Mouse (Mus musculus) forebrain, embryonic 14.5 days (tissue): ENCODE data around the gene Fbxw21. TPM values are rescaled to one million over a fixed set of nuclear protein-coding genes. Genes with fewer than 3 reads are reported as not detected.

Source experiments
- ATAC-seq: fragments of 200-750 bp; cut with Nextera tagmentation; 2 replicates; pipeline ENCODE4 v1.8.0; 2017; ENCODE audit warnings: mild to moderate bottlenecking, moderate library complexity
- DNase-seq: peaks from one replicate; pipeline ENCODE4 v3.0.0-alpha.2; 2015; ENCODE audit warnings: low spot score
- H3K27ac ChIP-seq: fragments of 300-500 bp; sonication (generic); 2 replicates; pipeline ENCODE4 v1.5.1; 2014; ENCODE audit warnings: low read depth, mild to moderate bottlenecking, control low read depth, low read length, moderate library complexity
- H3K27me3 ChIP-seq: fragments of 300-500 bp; sonication (generic); replicated peaks from 2 replicates; pipeline ENCODE4 v1.6.1; 2014; ENCODE audit warnings: low read length, control low read depth, mixed read lengths; ENCODE audit not compliant: control insufficient read depth, insufficient read depth
- H3K36me3 ChIP-seq: fragments of 300-500 bp; sonication (generic); 2 replicates; pipeline ENCODE4 v1.6.1; 2014; ENCODE audit warnings: low read length, control low read depth; ENCODE audit not compliant: control insufficient read depth, insufficient read depth
- H3K4me1 ChIP-seq: fragments of 300-500 bp; sonication (generic); 2 replicates; pipeline ENCODE4 v1.6.1; 2014; ENCODE audit warnings: antibody characterized with exemption, low read length, control low read depth; ENCODE audit not compliant: control insufficient read depth, insufficient read depth
- H3K4me2 ChIP-seq: fragments of 300-500 bp; sonication (generic); 2 replicates; pipeline ENCODE4 v1.6.1; 2014; ENCODE audit warnings: mild to moderate bottlenecking, control low read depth, low read length
- H3K4me3 ChIP-seq: fragments of 300-500 bp; sonication (generic); 2 replicates; pipeline ENCODE4 v1.5.1; 2014; ENCODE audit warnings: low read depth, low read length, control low read depth
- H3K9ac ChIP-seq: fragments of 300-500 bp; sonication (generic); 2 replicates; pipeline ENCODE4 v1.6.1; 2014; ENCODE audit warnings: mild to moderate bottlenecking, low read length, control low read depth, moderate library complexity
- H3K9me3 ChIP-seq: fragments of 300-500 bp; sonication (generic); replicated peaks from 2 replicates; pipeline ENCODE4 v1.6.1; 2016; ENCODE audit warnings: low read length, control low read depth, mixed read lengths; ENCODE audit not compliant: control insufficient read depth
- WGBS: fragments of 180-500 bp; shearing (Covaris S2); extraction: QIAGEN DNeasy Blood & Tissue Kit; methylation state at CpG from one replicate; pipeline ENCODE4 v1.1.7; 2014; 5-methylcytosine and 5-hydroxymethylcytosine counted together
- polyA plus RNA-seq: library from polyadenylated mRNA; unstranded; fragments of >200 nt; fragmentation: Nextera tagmentation; extraction: Ambion mirVana; gene quantifications from 2 replicates; pipeline ENCODE4 v1.2.1, GENCODE M21; 2014

The Fbxw21 gene
- polyA plus RNA-seq, 1 experiment from 2014 or later: not detected

DNA sequence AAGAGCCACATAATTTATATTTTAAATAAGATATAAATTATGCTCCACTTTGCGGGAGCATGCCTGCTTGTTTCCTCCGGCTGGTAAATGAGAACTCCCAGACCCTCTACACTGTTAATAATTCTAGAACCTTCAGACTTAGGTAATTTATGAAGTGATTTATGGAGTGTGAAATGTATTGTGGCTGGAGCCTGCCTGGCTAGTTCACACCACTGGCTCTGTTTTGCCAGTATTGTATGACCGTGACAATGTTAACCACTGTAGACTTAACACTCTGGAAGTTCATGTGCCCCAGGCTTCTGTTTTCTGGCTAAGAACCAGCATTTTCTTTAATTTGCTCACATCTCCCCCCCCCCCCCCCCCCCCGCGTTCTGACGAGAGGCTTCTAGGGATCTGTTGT lies 54.5 kb downstream of the Fbxw21 start:
- Histone ChIP-seq H3K4me2 (no peak overlapping the region), H3K4me3 (no peak overlapping the region), H3K27me3 (no peaks in the 10 kb centered on the region), H3K9ac (no peak overlapping the region), H3K9me3 (no peaks in the 10 kb centered on the region), H3K36me3 (peaks cover 99% of the 10 kb centered on the region), H3K4me1 (no peaks in the 10 kb centered on the region), H3K27ac (no peak overlapping the region)
- ATAC-seq: no peak
- DNase-seq: no peak
- 73% methylated on average over 5 of the region's 6 CpGs for WGBS

DNA sequence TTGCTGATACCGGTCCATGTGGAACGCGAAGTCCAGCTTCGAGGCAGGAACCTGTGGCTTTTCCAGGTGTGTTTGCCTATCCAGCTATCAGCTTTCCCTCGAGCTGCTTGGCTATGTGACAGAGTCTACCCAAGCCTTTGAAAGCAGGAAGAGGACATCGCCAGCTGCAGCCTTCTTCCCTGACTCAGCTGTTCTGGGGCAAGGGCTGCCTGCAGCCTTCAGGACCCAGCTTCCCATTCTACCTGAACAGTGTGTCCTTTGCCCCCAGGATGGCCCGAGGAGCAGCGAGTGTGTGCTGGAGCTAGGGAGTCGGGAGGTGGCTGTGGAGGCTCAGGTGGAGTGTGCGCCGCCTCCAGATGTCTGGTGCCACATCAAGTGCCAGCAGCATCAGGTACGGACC lies 56.2 kb downstream of the Fbxw21 start:
- no peaks in the 10 kb centered on the region for H3K9me3 ChIP-seq
- peak overlapping the region; percentile 17; the same call in 1 of the 2 replicates for H3K9ac ChIP-seq
- ATAC-seq (no peak), DNase-seq (no peak)
- H3K4me3 ChIP-seq: no peak overlapping the region
- no peaks in the 10 kb centered on the region for H3K27me3 ChIP-seq
- H3K4me2 ChIP-seq: no peak overlapping the region
- no peaks in the 10 kb centered on the region for H3K4me1 ChIP-seq
- 94% methylated on average over 12 of the region's 12 CpGs for WGBS
- peaks cover 98% of the 10 kb centered on the region for H3K36me3 ChIP-seq
- H3K27ac ChIP-seq: no peak overlapping the region

DNA sequence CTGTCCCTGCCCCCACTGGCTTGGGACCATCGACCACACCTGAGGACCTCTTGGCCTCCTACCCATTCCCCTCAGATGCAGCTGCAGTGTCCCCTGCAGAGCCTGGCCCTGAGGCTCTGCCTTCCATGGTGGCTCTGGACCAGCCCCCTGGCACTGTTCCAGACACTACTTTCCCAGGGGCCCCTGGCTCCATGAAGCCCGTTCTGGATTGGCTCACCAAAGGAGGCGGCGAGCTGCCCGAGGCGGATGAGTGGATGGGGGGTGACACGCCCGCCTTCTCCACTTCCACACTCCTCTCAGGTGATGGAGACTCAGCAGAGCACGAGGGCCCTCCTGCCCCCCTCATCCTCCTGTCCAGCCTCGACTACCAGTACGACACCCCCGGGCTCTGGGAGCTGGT lies 56.8 kb downstream of the Fbxw21 start:
- Histone ChIP-seq H3K36me3 (peaks cover 98% of the 10 kb centered on the region), H3K27ac (no peak overlapping the region; the same call in 1 of the 2 replicates), H3K9ac (no peak overlapping the region), H3K4me3 (no peak overlapping the region), H3K4me1 (no peaks in the 10 kb centered on the region), H3K27me3 (no peaks in the 10 kb centered on the region), H3K9me3 (no peaks in the 10 kb centered on the region), H3K4me2 (no peak overlapping the region)
- DNase-seq: peak; percentile 46
- peak; percentile 53 for ATAC-seq
- 65% methylated on average over 12 of the region's 12 CpGs for WGBS

DNA sequence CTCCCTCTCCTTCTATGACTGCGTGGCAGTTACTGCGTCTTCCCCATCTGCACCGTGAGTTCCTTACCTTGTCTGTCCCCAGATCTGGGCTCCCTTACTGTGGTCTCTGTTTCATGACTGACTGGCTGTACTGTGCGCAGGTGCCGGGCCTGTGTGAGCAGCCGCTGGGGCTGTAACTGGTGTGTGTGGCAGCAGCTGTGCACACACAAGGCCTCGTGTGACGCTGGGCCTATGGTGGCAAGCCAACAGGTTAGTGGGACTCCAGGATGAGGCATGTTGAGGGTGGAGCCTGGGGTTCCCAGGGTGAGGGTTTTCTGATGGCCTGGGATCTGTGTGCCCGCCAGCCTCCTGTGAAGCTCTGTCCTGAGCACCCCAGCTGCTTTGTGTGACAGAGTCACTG lies 57.8 kb downstream of the Fbxw21 start:
- Histone ChIP-seq H3K9ac (no peak overlapping the region), H3K27ac (no peak overlapping the region)
- 88% methylated on average over 9 of the region's 9 CpGs for WGBS

DNA sequence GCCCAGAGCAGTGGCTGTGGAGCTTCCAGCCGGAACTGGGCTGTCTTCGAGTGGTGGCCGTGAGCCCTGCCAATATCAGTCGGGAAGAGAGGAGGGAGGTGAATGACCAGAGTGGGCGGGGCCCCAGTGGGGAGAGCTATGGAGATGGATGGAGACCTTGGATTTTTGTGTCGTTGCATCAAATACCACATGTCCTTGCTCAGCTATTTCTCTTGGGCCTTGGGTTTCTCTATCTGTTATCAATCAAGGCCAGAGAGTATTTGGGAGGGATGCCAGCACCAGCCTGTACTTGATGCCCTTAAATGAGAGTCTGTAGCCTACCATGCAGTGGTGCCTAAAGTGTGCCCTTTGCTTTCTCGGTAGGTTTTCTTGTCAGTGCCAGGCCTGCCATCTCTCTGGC lies 58.6 kb downstream of the Fbxw21 start:
- H3K4me3 ChIP-seq: no peak overlapping the region
- 78% methylated on average over 7 of the region's 7 CpGs for WGBS
- H3K4me2 ChIP-seq: no peak overlapping the region
- no peaks in the 10 kb centered on the region for H3K9me3 ChIP-seq
- H3K9ac ChIP-seq: no peak overlapping the region
- ATAC-seq (no peak), DNase-seq (no peak)
- H3K36me3 ChIP-seq: peaks cover 90% of the 10 kb centered on the region
- no peak overlapping the region for H3K27ac ChIP-seq
- no peaks in the 10 kb centered on the region for H3K27me3 ChIP-seq
- H3K4me1 ChIP-seq: peaks cover 10% of the 10 kb centered on the region

More for the DNA sequence above, 57.8 kb downstream of the Fbxw21 start:
- Histone ChIP-seq H3K4me1 (peaks cover 1% of the 10 kb centered on the region; the same call in 1 of the 2 replicates), H3K27me3 (no peaks in the 10 kb centered on the region), H3K9me3 (no peaks in the 10 kb centered on the region), H3K36me3 (peaks cover 98% of the 10 kb centered on the region), H3K4me3 (no peak overlapping the region), H3K4me2 (no peak overlapping the region)
- ATAC-seq: no peak
- DNase-seq: no peak

- no peak overlapping the region for H3K9ac ChIP-seq
- DNase-seq (no peak), ATAC-seq (no peak)
- no peaks in the 10 kb centered on the region for H3K9me3 ChIP-seq
- no peak overlapping the region for H3K4me2 ChIP-seq
- 94% methylated on average over 3 of the region's 3 CpGs for WGBS
- no peak overlapping the region for H3K4me3 ChIP-seq
- H3K36me3 ChIP-seq: peaks cover 83% of the 10 kb centered on the region
- peaks cover 17% of the 10 kb centered on the region for H3K4me1 ChIP-seq
- no peaks in the 10 kb centered on the region for H3K27me3 ChIP-seq
- no peak overlapping the region for H3K27ac ChIP-seq
Observed at GRCm38 (mm10) chr9:109102541-109102940, 59.3 kb downstream of the Fbxw21 start.

DNA sequence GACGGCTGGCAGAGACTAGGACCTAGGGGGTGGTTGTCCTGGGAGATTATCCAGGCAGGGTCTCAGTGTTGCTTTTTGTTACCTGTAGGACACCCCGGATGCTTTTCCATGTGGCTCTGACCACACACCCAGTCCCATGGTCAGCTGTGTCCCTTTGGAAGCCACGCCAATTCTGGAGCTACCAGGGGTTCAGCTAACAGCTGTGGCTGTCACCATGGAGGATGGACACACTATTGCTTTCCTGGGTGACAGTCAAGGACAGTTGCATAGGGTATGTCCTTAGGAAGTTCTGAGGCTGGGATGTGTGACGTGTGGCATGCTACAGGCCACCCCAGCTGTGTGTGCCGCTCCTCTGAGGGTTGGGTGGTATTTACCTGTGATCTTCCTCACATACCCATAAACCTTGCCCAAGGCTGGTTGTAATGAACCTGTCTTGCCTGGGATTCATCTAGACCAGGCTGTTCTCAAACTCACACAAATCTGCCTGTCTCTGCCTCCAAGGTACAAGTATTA lies 59.9 kb downstream of the Fbxw21 start:
- Histone ChIP-seq H3K9ac (no peak overlapping the region), H3K4me1 (peaks cover 22% of the 10 kb centered on the region), H3K9me3 (no peaks in the 10 kb centered on the region), H3K4me3 (no peak overlapping the region), H3K27ac (no peak overlapping the region), H3K4me2 (no peak overlapping the region), H3K36me3 (peaks cover 78% of the 10 kb centered on the region), H3K27me3 (no peaks in the 10 kb centered on the region)
- DNase-seq: no peak
- ATAC-seq: no peak
- WGBS: 91% methylated on average over 5 of the region's 5 CpGs

DNA sequence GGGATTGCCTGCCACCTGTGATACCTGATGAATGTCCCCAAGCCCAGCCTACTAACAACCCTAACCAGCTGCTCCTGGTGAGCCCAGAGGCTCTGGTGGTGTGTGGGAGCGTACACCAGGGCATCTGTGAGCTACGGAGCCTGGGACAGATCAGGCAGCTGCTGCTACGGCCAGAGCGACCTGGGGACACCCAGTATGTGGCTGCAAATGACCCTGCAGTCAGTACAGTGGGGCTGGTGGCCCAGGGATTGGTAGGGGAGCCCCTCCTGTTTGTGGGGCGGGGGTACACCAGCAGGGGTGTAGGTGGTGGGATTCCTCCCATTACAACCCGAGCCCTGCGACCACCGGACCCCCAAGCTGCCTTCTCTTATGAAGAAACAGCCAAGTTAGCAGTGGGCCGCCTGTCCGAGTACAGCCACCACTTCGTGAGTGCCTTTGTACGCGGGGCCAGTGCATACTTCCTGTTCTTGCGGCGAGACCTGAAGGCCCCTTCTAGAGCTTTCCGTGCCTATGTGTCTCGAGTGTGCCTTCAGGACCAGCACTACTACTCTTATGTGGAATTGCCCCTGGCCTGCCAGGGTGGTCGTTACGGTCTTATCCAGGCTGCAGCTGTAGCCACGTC lies 61.4 kb downstream of the Fbxw21 start:
- H3K36me3 ChIP-seq: peaks cover 63% of the 10 kb centered on the region
- H3K27me3 ChIP-seq: no peaks in the 10 kb centered on the region
- H3K4me1 ChIP-seq: peaks cover 23% of the 10 kb centered on the region
- no peak overlapping the region for H3K4me2 ChIP-seq
- H3K9ac ChIP-seq: no peak overlapping the region
- DNase-seq (no peak), ATAC-seq (no peak)
- no peaks in the 10 kb centered on the region for H3K9me3 ChIP-seq
- 94% methylated on average over 18 of the region's 20 CpGs for WGBS
- H3K4me3 ChIP-seq: no peak overlapping the region
- H3K27ac ChIP-seq: no peak overlapping the region

- Histone ChIP-seq H3K9ac (peak overlapping the region; percentile 99; the same call in 1 of the 2 replicates), H3K27me3 (no peaks in the 10 kb centered on the region), H3K9me3 (no peaks in the 10 kb centered on the region), H3K27ac (peak overlapping the region; percentile 100; the same call in 1 of the 2 replicates), H3K4me2 (peak overlapping the region; percentile 74), H3K36me3 (peaks cover 48% of the 10 kb centered on the region), H3K4me1 (peaks cover 31% of the 10 kb centered on the region), H3K4me3 (peak overlapping the region; percentile 75; the same call in 1 of the 2 replicates)
- DNase-seq (peak; percentile 65), ATAC-seq (no peak)
- 55% methylated on average over 6 of the region's 6 CpGs for WGBS
Observed at GRCm38 (mm10) chr9:109098969-109099368, 62.9 kb downstream of the Fbxw21 start.
